Mouse (Mus musculus) urinary bladder, postnatal 36 days (tissue): Measurements from ENCODE around the gene Akna.

Experiments used
- DNase-seq, 2 experiments: peaks; one replicate each; pipeline ENCODE4 v3.0.0; 2022; ENCODE audit warnings: low spot score in 2 of 2, mixed read lengths in 1 of 2

The Akna gene

DNA sequence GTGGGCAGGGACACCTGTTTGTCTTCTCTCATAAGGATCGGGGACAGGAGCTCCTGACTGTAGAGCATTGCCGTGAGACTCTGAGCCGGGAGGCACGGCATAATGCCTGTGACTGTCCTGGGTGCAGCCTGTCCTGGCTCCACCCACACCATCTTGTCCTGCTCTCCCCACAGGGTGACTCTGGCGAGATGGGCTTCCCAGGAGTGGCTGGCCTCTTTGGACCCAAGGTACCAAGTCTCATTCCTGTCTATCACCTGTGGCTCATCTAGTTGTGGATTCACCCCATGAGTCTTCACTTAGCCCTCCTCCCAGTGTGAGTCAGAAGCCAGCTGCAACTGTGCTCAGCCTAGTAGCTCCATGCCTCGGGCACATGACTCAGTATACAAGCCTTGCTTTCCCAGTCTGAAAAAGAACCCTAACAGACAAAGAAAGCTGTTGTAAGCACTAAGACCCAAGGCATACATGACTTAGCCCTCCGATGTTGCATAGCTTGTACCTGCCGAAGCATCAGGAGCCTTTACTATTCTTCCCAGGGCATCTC, 79.8 kb downstream of the Akna start:
- DNase-seq = no peak

GRCm38 (mm10) chr4:63319566-63319965, 83.6 kb downstream of the Akna start:
- DNase-seq = peak; percentile 43 to 61
